8 mouse cellular contexts compared by ENCODE assay signal in the genomic region with DNA sequence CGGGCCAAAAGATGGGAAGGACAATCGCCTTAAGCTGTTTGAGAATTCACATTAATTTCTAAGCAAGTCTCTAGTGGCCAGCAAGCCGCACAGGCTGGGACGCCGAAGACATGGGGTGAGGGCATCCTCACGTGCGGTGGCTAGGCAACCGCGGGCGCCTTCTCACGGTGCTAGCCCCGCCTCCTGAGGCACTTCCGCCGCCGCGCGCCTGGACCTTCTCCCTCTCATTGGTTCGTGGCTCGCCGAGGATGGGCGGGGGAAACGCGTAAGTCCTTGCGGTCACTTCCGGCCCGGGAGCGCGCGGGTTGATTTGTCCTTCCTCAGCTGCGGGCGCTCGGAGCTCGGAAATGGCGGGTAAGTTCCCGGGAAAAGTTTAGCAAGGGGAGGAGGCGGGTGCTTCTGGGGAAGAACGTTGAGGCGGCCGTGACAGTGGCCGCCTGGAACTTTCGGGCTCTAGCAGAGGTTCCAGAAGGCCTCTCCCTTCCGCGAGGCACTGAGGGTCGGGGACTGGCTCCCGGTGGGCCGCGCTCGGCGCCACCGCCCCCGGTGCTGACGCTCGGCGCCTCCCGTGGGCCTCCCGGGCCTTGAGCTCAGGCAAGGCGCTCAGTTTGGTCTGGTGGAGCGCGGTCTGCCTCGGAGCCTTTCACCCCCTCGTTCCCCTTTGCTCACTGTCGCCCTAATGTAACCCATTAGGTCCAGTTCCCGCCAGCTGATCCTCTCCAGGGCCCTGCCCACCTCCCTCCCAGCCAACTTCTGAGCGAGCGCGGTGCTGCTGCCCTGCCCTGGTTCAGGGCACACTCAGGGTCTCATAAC. TPM values are rescaled to one million over a fixed set of nuclear protein-coding genes. Genes with fewer than 3 reads are reported as not detected.
A peak's percentile ranks its signal among the peaks of the same experiment; 100 is the strongest.
DNase-seq lines count a peak whose midpoint lies in the region; ATAC-seq and TF ChIP-seq lines count a peak whose summit lies in the region.

A gene (plus strand): TSS at position 8 of the 813 bp plus-strand sequence.

- peak; percentile 93 for DNase-seq in G1E (ENCODE audit: low spot score)
- DNase-seq in cerebellum, adult 18-20 months, result peak; percentile 94 to 97
- DNase-seq in heart, postnatal 4 days, result peak; percentile 97
- peak; percentile 91 to 93 for DNase-seq in layer of hippocampus, adult 8-10 months (ENCODE audit: low spot score in 2 of 2)
- DNase-seq in ovary, adult 18-20 months (ENCODE audit: low spot score), result peak; percentile 93
- peak; percentile 97 for DNase-seq in thymus, postnatal 0 days (ENCODE audit: low spot score)

- H3K9ac ChIP-seq in forebrain, embryonic 16.5 days (replicated peaks; ENCODE audit: low read depth, low read length), result peak within 1 kb of the TSS; percentile 76
- peak within 1 kb of the TSS; percentile 89 for H3K9ac ChIP-seq in lung, embryonic 15.5 days

- no peaks in the 10 kb centered on the region for H3K9me3 ChIP-seq in G1E (replicated peaks)
- no peaks in the 10 kb centered on the region for H3K9me3 ChIP-seq in forebrain, embryonic 16.5 days (ENCODE audit: control insufficient read depth, low read length)
- H3K9me3 ChIP-seq in lung, embryonic 15.5 days, result no peaks in the 10 kb centered on the region

- no peak for TF ChIP-seq CTCF in G1E (IDR thresholded peaks at IDR 0.05; ENCODE audit: low read depth, low read length)

- H3K4me2 ChIP-seq in forebrain, embryonic 16.5 days (ENCODE audit: low read length), result peak within 1 kb of the TSS; percentile 92
- H3K4me2 ChIP-seq in lung, embryonic 15.5 days, result peak within 1 kb of the TSS; percentile 60

- under 1% methylated on average over 66 of the region's 66 CpGs for WGBS in forebrain, embryonic 16.5 days
- under 1% methylated on average over 66 of the region's 66 CpGs for WGBS in lung, embryonic 15.5 days

- H3K4me3 ChIP-seq in G1E (ENCODE audit: low read depth, low read length), result peak within 1 kb of the TSS; percentile 86
- H3K4me3 ChIP-seq in forebrain, embryonic 16.5 days (replicated peaks; ENCODE audit: low read length), result peak within 1 kb of the TSS; percentile 92
- peak within 1 kb of the TSS; percentile 94 for H3K4me3 ChIP-seq in lung, embryonic 15.5 days

- ATAC-seq in G1E (ENCODE audit: extremely low read depth, insufficient number of reproducible peaks, low FRiP score, poor library complexity, severe bottlenecking), result peak; percentile 98
- peak; percentile 100 for ATAC-seq in forebrain, embryonic 16.5 days
- ATAC-seq in lung, embryonic 15.5 days (ENCODE audit: borderline replicate concordance, extremely low read depth, low FRiP score, low TSS enrichment), result peak; percentile 99

- peaks cover 30% of the 10 kb centered on the region for H3K36me3 ChIP-seq in G1E (replicated peaks)
- no peaks in the 10 kb centered on the region for H3K36me3 ChIP-seq in forebrain, embryonic 16.5 days (ENCODE audit: control insufficient read depth, insufficient read depth)
- H3K36me3 ChIP-seq in lung, embryonic 15.5 days, result peaks cover 14% of the 10 kb centered on the region

- peak within 1 kb of the TSS; percentile 44 for H3K27ac ChIP-seq in forebrain, embryonic 16.5 days (ENCODE audit: low read length)
- peak within 1 kb of the TSS; percentile 87 for H3K27ac ChIP-seq in lung, embryonic 15.5 days

- no peaks in the 10 kb centered on the region for H3K27me3 ChIP-seq in G1E (ENCODE audit: insufficient read depth, low read length)
- H3K27me3 ChIP-seq in forebrain, embryonic 16.5 days (replicated peaks; ENCODE audit: control insufficient read depth, insufficient read depth, low read length), result no peaks in the 10 kb centered on the region
- H3K27me3 ChIP-seq in lung, embryonic 15.5 days, result no peaks in the 10 kb centered on the region

- peaks cover 31% of the 10 kb centered on the region for H3K4me1 ChIP-seq in G1E (ENCODE audit: insufficient read depth, low read depth, low read length)
- peaks cover 7% of the 10 kb centered on the region for H3K4me1 ChIP-seq in forebrain, embryonic 16.5 days (replicated peaks; ENCODE audit: control insufficient read depth, insufficient read depth, low read length)
- peaks cover 10% of the 10 kb centered on the region for H3K4me1 ChIP-seq in lung, embryonic 15.5 days

RNA-seq across cellular contexts. Expression of the gene that starts here (rescaled TPM):
- total RNA-seq in G1E (2014; fragmentation: Nextera tagmentation) (107 and 136 TPM in 2 replicates), G1E (2017) (260 and 297 TPM in 2 replicates)
- 4.6 and 6.3 TPM in 2 replicates for polyA plus RNA-seq in G1E (2012)
- 72.8 and 78.8 TPM in 2 replicates for polyA plus RNA-seq in forebrain, embryonic 16.5 days (2015; fragmentation: Nextera tagmentation; extraction: Ambion mirVana)
- total RNA-seq in heart, postnatal 4 days (2021), result 10 to 100 TPM; 75.3 to 76.0 TPM
- total RNA-seq in layer of hippocampus, adult 8-10 months (2022), result 10 to 100 TPM; 16.8 to 20.9 (median 18.7) TPM
- 147 and 150 TPM in 2 replicates for polyA plus RNA-seq in lung, embryonic 15.5 days (2015; fragmentation: Nextera tagmentation; extraction: Ambion mirVana)
- 147 and 157 TPM in 2 replicates for polyA plus RNA-seq in thymus, postnatal 0 days (2015; fragmentation: Nextera tagmentation; extraction: Ambion mirVana)

Comparison
In these comparisons a context has a peak if more than half of its experiments do, and no peak if none do; other contexts are left out.
1. Peak in every context shown above with its lines: DNase-seq, ATAC-seq, H3K4me3 ChIP-seq and H3K27ac ChIP-seq.
2. RNA of the gene that starts here (polyA plus RNA-seq): 147 to 150 TPM in lung, embryonic 15.5 days, 147 to 157 TPM in thymus, postnatal 0 days and 72.8 to 78.8 TPM in forebrain, embryonic 16.5 days; 4.6 to 6.3 TPM in G1E; every median in the first group is over 10 times any median in the second.